Mouse (Mus musculus): ENCODE data around the gene Gm8247. TPM values are rescaled to one million over a fixed set of nuclear protein-coding genes. Genes with fewer than 3 reads are reported as not detected.

Gm8247 gene
- total RNA-seq (2023): not detected in 4 replicates

DNA sequence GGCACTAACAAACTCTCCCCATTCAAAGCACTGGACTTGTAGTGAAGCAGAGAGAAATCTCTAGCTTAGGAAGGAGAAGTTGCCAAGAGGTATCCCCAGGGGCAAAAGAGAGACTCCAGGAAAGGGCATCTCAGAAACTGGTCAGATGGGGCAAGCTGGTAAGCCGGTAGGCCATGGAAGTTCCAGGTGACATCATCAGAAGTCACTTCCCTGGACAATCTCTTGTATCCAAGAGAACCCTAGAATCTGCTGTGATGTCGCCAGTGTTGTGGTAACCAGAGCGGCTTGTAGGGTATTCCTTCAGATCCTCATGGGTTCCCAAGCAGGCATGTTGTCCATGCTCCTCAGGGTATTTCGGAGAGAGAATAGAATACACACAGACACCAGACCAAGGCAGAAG is at the start of gene Gm8247:
TSS of gene Gm8247 (plus strand) at position 301 of the 400 bp plus-strand sequence.

GRCm38 (mm10) chr14:44627737-44628136 is 44.8 kb downstream of the Gm8247 start, which contains the start of gene Gm5624:
Gm5624 (minus strand) TSS chr14:44627938.

Other genes with a start within 250 kb of the Gm8247 start
- gene Gm5930, start 244.6 kb upstream of the Gm8247 start, total RNA-seq (2023): not detected in 4 replicates
- not detected in 4 replicates for gene Gm8229, start 217.8 kb upstream of the Gm8247 start, total RNA-seq (2023)
- not detected in 4 replicates for gene Gm3371, start 172.5 kb upstream of the Gm8247 start, total RNA-seq (2023)
- gene Gm8232, start 149.5 kb upstream of the Gm8247 start, total RNA-seq (2023): not detected in 4 replicates
- not detected in 4 replicates for gene BC061237, start 90.7 kb upstream of the Gm8247 start, total RNA-seq (2023)
- gene Gm17093, start 64.9 kb upstream of the Gm8247 start, total RNA-seq (2023): not detected in 4 replicates
- not detected in 4 replicates for gene Gm5624, start 44.8 kb downstream of the Gm8247 start, total RNA-seq (2023)
- not detected in 4 replicates for gene Gm8257, start 123.3 kb downstream of the Gm8247 start, total RNA-seq (2023)
- gene Gm8267, start 167.2 kb downstream of the Gm8247 start, total RNA-seq (2023): not detected in 4 replicates

Measured in B cell, adult 62 days (primary cell).